Mouse (Mus musculus) lung, adult 18-20 months (tissue): ENCODE data around the gene Fkbp8.

Experiments used
- DNase-seq, 2 experiments: peaks; one replicate each; pipeline ENCODE4 v3.0.0; 2022; ENCODE audit warnings: mixed read lengths in 2 of 2

Fkbp8 gene

DNA sequence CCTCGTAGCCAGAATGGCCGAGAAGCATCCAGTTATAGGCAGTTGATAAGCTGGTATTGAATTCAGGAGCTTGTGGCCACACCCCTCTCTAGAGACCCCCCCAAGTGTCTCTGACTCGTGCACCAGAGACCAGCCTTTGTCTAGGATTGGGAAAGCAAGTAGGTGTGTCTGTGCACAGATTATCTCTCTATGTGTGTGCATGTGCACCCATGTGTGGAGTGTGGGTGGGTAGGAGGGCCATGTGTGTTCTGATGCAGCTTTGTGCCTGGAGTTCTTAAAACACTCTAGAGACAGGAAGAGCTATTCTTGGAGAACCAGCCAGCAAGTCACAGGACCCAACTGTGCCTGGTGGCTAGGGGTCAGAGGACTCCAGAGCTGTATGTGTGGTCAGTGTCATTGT lies 33.0 kb downstream of the Fkbp8 start:
- no peak for DNase-seq

DNA sequence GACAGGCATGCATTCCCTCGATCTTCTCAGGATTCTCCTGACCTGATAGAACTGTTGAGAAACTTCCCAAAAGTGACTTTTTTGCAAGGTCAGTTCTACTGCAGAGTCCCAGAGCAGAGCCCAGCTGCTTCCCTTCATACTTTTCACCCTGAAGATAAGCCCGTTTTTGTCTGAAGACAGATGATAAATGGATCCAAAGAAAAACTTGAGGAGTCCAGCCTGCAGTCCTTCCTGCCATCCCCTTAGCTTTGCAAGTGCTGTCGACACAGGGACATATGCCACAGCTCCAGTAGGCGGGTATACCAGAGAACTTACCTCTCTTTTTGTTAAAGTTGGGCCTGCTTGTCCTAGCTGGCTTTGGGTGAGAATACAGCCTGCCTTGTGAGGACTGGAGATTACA lies 33.8 kb downstream of the Fkbp8 start:
- no peak for DNase-seq

GRCm38 (mm10) chr8:70561809-70562535 lies 34.4 kb downstream of the Fkbp8 start:
- DNase-seq = peak; percentile 77 to 87

GRCm38 (mm10) chr8:70562802-70563201 lies 35.3 kb downstream of the Fkbp8 start:
- peak; percentile 86 to 91 for DNase-seq

GRCm38 (mm10) chr8:70563763-70564387 lies 36.4 kb downstream of the Fkbp8 start:
- no peak for DNase-seq

DNA sequence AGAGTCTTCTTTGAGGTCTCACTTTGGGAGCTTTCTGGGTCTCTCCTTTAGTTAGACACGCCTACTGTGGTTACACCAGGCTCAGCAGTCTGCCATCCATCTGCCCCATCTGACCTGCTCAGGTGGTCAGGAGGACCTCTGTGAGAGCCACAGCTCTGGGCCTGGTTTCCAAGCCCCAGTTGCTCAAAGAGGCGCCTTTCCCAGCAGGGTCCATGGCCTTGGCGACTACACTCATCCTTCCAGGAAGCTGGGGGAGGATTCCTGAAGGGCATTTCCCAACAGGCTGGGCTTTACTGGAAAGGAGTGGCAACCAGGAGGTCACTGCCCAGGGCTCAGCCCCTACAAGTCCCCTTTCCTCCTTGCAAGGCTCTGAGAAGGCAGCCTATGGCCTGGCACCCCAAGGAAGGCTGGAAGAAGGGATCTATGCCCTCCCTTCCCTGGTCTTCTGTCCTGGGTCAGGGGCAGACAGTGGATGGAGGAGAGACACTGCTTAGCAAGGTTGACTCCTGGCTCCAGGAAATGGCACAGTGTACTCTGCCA lies 37.2 kb downstream of the Fkbp8 start:
- peak; percentile 48 to 67 for DNase-seq

GRCm38 (mm10) chr8:70565561-70565960 lies 38.0 kb downstream of the Fkbp8 start:
- DNase-seq = peak; percentile 34 to 56

DNA sequence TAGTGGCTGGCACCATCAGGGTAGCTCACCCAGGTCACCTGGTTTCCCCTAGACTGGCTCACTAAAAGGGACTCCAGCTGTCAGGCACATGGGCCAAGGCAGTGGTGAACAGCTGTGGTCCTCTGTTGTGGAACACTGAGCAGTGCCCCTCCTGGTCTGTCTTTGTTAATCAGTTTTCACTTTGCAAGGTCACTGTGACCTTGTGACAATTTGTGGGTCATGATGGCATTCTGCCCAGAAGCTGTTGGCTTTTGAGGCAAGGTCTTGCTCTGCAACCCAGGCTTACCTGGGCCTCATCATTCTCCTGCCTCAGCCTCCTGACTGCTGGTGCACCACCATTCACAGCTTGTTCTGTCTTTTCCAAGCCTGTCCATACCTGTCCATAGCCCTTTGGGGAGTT lies 42.8 kb downstream of the Fkbp8 start:
- DNase-seq = no peak

- DNase-seq = peak; percentile 53 to 56
These were observed 43.5 kb downstream of the Fkbp8 start for GRCm38 (mm10) chr8:70570990-70571389.

DNA sequence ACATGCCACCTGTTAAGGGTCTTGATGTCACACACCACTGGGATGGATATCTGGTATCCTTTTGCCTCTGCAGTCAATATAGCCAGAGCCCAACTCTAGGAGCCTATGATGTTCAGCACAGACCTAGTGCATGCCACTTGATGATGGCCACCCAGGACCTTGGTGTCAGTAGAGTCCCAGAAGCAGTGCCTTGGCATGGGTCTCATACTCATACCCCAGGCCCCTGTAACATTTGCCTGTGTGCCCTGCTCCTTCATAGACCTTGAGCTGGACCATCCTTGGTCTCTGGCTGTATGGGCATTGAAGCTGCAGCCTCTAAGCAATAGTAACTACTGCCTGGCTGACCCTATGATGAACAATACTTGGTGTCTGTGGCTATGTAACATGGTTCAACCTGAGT lies 46.8 kb downstream of the Fkbp8 start:
- no peak for DNase-seq

DNA sequence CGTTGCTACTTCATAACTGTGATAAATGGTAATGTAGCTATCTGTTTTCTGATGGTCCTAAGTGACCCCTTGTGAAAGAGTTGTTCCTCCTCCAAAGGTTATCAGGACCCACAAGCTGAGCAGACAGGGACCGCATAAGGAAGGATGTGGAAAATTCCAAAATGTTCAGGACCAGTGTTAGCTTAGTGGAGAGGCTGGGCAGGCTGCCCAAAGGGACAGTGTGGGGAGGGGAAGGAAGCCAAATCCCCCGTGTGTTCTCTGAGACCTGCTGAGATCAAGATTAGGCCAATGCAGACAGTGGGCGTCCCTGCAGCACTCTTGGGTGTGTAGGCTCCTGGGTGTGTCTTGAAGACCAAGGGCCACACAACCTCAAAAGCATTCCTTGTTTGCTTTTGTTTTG lies 47.4 kb downstream of the Fkbp8 start:
- DNase-seq = peak; percentile 51 to 71

GRCm38 (mm10) chr8:70577207-70577606 lies 49.7 kb downstream of the Fkbp8 start:
- no peak for DNase-seq

DNA sequence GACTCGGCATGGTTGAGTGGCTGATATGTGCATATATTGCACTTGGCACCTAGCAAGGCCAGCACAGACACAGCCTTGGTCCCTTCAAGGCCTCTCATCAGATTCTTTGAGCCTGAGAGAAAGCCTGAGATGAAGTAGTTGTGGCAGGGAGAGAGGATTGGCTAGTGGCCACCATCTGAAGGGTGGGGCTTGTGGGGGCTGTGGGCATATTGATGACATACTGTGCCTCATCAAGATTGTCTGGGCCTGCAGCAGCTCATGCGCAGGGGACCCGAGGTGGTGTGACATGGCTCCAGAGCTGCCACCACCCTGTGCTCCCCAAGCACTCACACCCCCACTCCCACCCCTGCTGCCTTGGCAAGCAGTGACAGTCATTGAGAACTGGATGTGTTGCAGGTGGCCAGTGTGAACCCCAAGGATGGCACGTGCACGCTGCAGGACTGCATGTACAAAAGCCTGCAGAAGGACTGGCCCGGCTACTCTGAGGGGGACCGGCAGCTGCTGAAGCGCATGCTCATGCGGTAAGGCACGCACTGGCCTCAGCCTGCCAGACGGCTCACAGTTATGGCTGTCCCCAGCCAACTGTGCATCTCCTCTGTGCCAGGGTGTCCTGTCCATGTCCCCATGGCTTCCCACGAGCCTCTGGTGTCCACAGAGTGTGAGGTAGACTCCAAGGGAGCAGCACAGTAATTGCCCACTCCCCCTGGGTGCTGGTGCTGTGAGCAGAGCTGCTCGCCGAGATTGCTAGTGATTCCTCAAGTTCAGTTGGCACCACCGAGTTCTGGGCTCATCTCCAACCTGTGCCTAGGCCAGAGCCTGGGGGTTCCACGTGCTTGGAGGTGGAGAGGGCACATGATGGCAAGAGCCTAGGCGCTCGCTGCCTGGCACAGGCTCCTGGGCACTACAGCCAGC lies 56.2 kb downstream of the Fkbp8 start:
- DNase-seq = peak in 1 of 2 experiments; percentile 38

DNA sequence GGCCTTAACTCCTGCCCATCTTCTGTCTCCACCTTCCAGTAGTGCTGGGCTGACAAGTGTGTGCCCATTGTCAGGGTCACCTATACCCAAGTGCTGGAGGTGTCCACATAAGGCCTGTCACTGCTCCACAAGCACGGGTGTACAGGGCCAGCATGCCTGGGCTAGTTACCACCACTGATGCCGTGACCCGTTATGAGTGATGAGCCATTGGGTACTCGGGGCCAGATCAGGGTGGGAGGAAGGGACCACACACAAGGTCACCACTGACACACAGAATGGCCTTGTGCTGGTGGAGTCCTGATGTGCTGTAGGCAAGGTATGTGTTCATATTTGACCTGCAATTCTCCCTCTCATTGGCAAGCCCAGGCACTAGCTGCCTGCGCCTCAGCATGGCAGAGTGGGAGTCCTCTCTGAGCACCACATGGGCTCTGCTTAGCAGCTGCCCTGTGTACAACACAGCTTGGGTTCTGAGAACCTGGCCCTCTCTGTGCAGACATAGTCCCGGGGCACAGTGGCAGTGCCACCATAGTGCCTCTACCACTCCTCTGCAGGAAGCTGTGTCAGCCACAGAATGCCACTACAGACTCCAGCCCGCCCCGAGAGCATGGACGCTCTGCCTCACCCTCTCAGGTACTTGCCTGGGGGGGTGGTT lies 57.2 kb downstream of the Fkbp8 start:
- no peak for DNase-seq
